Mouse (Mus musculus) lung, adult 2 months (tissue): ENCODE data around the gene Celsr3.
A peak's percentile ranks its signal among the peaks of the same experiment; 100 is the strongest.

ENCODE experiments used
- CTCF ChIP-seq: fragments of 200-500 bp; IDR thresholded peaks from 2 replicates; pipeline ENCODE4 v1.5.1; 2011; ENCODE audit warnings: mild to moderate bottlenecking, low read length, control low read depth; ENCODE audit not compliant: insufficient read depth
- POLR2A ChIP-seq: fragments of 200-500 bp; IDR thresholded peaks from 2 replicates; pipeline ENCODE4 v1.6.1; 2011; ENCODE audit warnings: low read depth, mild to moderate bottlenecking, control low read depth, low read length, borderline replicate concordance; ENCODE audit errors: extremely low read depth

DNA sequence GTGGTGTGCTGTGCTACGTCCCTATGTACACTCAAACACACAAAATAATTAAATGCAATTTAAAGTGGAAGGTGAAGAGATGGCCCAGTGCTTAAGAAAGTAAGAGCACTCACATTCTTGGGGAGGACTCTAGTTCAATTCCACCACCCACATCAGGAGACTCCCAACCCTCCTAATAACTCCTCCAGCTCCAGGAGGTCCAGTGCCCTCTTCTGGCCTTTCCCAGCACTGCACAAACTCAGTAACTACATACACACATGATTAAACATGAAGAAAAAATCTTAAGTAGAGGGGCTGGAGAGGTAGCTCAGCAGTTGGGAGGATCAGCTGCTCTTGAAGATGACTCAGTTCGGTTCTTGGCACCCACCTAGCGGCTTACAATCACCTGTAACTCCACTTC, 6.6 kb upstream of the Celsr3 start:
- TF ChIP-seq POLR2A (no peak), CTCF (peak; percentile 89)
